Mouse (Mus musculus) cortical plate, adult 2 months (tissue): ENCODE measurements around the gene Met.

Experiments used
- CTCF ChIP-seq: fragments of 200-500 bp; IDR thresholded peaks from 2 replicates; pipeline ENCODE4 v1.5.1; 2011; ENCODE audit warnings: mild to moderate bottlenecking, control low read depth, low read length; ENCODE audit not compliant: insufficient read depth; ENCODE audit errors: extremely low read depth
- POLR2A ChIP-seq: fragments of 200-500 bp; IDR thresholded peaks from 2 replicates; pipeline ENCODE4 v1.6.1; 2011; ENCODE audit warnings: mild to moderate bottlenecking, low read length, control low read depth; ENCODE audit not compliant: insufficient read depth; ENCODE audit errors: extremely low read depth

DNA sequence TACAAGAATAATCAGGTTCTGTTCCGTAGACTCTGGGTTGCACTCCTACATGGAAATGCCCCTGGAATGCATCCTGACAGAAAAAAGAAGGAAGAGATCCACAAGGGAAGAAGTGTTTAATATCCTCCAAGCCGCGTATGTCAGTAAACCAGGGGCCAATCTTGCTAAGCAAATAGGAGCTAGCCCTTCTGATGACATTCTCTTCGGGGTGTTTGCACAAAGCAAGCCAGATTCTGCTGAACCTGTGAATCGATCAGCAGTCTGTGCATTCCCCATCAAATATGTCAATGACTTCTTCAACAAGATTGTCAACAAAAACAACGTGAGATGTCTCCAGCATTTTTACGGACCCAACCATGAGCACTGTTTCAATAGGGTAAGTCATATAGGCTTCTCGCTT, 28.5 kb downstream of the Met start:
- TF ChIP-seq CTCF, result no peak
- TF ChIP-seq POLR2A, result no peak
